Mouse (Mus musculus): ENCODE data around the gene Tmem11.

- TF ChIP-seq GATA1 (IDR thresholded peaks at IDR 0.05; ENCODE audit: borderline replicate concordance, low read length) (no peak), FLI1 (IDR thresholded peaks at IDR 0.05; ENCODE audit: low read length) (no peak)
Observed at GRCm38 (mm10) chr11:60828903-60829302, 50.2 kb downstream of the Tmem11 start.

Data from megakaryocyte, embryonic 14.5 days (primary cell).